Mouse (Mus musculus): Measurements from ENCODE around the gene Hist1h3e. TPM values are rescaled to one million over a fixed set of nuclear protein-coding genes. Genes with fewer than 3 reads are reported as not detected.
A peak's percentile ranks its signal among the peaks of the same experiment; 100 is the strongest.

Hist1h3e gene
- total RNA-seq, 1 experiment from 2014 or later: 54.4 TPM

DNA sequence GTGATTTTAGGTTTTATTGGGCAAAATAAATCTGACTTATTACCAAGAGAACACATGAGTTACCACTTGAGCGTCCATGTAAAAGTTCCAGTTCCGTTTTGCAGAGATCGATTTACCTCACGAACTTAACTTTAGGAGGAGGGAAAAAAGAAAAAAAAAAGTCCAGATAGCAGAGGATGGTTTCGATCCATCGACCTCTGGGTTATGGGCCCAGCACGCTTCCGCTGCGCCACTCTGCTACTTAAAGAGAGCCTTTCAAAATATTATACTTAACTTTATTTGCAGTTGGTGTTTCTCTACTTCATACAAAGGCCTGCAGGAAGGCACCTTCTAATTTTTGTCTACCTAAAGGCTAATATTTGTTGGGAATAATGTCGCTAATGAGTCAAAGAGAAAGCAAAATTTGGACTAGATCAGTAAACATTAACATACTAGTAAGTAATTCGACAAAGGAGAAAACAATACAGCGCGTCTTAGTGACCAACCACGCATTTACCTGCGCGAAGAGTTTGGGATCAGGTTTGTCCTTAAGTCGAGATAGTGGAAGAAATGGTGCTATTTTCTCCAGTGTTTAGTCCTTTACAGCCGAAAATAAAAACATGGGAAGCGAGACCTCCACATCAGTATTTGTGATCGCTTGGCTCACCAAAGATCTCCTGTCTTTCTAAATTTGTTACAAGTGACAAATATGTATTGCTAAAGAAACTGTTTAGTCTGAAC is 31.8 kb downstream of the Hist1h3e start:
- no peak for ATAC-seq (ENCODE audit: extremely low read depth, insufficient number of reproducible peaks, low FRiP score, poor library complexity, severe bottlenecking)

DNA sequence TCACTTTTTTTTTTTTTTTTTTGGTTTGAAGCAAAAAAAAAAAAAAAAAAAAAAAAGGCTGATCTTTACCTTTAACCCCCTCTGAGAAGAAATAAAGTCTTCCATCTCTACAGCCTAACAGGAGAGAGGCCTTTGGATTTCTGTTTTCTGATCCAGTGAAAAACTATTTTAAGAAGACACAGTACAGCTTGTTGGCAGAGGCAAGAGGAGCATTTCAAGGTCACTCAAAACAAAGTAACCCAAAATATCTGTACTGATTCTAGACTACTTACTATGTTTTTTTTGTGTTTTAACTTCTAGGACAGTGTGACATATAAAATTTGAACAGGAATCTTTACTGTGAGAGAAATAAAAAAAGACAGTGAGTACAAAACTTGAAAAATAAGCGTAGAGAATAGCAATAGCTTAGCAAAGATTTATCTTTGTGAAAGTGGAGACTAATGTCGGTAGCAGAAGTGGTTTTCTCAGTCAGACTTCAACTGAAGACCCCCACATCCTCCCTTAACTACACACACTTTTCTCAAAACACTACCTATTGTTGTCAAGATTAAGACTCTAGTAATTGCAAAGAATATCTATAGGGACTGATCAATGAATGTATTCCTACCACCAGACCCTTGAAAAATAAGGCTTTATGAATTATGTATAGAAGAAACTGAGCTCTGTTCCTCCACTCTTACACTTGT is 32.5 kb downstream of the Hist1h3e start:
- ATAC-seq (ENCODE audit: extremely low read depth, insufficient number of reproducible peaks, low FRiP score, poor library complexity, severe bottlenecking): no peak

DNA sequence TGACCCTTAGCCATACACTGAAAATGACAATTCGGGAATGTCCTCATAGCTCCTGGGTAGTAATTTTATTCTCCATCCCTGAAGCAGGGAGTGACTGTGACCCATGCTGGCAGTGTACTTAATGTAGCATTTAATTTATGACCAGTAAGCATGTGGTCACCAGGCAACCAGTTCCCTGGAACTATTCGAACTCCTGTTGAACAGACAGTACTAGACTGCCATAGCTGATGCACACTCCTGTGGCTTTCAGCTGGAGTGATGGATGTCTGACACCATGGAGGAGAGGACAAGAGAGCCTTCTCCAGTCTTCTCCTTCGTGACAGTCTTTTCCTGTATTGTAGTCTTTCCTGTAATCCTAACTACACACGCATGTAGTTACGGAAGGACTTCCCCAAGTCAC is 33.2 kb downstream of the Hist1h3e start:
- no peak for ATAC-seq (ENCODE audit: extremely low read depth, insufficient number of reproducible peaks, low FRiP score, poor library complexity, severe bottlenecking)

DNA sequence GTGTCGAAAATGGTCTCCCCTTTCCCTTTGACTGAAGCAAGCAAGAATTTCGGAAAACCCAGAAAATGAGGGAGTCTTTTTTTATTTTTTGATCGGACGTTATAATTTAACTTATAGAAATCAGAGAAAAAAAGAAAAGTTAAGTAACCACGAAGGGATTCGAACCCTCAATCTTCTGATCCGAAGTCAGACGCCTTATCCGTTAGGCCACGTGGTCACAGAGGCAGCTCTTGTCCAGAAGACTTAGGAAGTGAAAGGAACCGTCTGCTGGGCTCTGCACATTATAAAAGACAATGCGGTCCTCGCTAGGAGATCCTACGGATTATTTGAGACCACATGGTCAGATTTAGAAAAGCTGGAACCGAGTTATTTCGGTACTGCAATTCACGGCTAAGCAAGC is 35.9 kb downstream of the Hist1h3e start:
- peak; percentile 34 for ATAC-seq (ENCODE audit: extremely low read depth, insufficient number of reproducible peaks, low FRiP score, poor library complexity, severe bottlenecking)

DNA sequence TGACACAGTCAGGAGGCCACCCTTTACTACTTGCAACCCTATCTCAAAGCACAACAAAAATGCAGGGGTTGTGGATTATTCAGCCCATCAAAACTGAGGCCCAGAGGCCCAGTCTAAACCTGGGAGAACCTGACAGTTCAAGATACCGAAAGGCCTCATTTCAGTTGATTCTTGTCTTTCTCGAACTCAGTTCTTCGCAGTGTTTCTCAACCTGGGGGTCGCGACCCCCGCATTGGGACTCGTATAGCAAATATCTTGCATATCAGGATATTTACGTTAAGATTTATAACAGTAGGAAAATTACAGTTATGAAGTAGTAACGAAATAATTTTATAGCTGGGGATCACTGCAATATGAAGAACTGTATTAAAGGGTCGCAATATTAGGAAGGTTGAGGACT is 36.3 kb downstream of the Hist1h3e start:
- ATAC-seq (ENCODE audit: extremely low read depth, insufficient number of reproducible peaks, low FRiP score, poor library complexity, severe bottlenecking): no peak

DNA sequence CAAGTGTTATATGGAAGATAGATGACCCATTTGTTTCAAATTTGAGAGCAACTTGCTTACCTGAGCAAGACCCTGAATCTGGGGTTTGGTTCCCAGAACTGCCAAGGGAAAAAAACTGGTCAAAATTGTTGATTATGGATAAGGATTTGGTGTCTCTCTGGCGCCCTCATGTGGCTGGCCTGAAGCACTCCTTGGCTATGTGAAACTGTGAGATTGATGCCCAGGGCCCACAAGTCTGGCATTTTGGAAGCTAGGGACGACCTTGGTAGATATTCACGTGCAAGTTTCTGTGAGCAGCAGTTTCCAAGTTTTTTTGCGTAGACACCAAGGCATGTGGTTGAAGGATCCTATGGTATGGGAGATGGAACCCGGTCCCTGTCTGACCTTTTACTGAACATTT is 37.5 kb downstream of the Hist1h3e start:
- peak; percentile 66; the same call in 1 of the 2 replicates for ATAC-seq (ENCODE audit: extremely low read depth, insufficient number of reproducible peaks, low FRiP score, poor library complexity, severe bottlenecking)

DNA sequence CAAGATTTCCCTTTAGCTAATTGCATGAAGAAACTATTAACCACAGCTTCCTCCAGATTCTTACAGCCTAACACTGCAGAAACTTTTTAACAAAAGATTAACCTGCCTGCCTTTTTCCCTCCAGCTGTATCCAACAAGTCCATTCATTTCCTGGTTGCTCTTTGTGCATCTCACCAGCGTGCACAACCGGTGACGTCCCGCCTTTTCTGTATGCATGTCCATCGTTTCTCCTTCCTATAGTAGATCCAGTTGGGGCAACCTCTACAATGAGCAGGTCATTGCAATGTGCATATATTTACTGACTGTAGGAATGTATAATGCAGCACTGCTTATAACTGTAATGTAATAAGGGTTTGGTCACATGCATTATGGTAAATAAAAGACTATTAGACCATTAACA is 38.2 kb downstream of the Hist1h3e start:
- no peak for ATAC-seq (ENCODE audit: extremely low read depth, insufficient number of reproducible peaks, low FRiP score, poor library complexity, severe bottlenecking)

DNA sequence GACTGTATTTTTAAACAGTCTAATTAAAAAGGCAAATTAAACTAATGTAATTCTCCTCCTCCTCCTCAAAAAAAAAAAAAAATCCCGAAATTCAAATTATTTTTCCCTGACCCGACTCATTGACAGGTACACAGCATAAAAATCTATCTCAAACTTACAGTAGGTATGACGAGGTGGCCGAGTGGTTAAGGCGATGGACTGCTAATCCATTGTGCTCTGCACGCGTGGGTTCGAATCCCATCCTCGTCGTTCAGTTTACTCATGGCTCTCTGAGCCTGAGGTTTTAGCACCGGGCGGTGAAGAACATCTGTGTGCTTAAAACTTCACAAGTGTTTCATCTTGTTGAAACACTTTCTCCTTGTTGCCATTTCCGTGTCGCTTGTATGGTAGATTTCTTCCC is 40.5 kb downstream of the Hist1h3e start:
- ATAC-seq (ENCODE audit: extremely low read depth, insufficient number of reproducible peaks, low FRiP score, poor library complexity, severe bottlenecking): peak; percentile 25; the same call in 1 of the 2 replicates

DNA sequence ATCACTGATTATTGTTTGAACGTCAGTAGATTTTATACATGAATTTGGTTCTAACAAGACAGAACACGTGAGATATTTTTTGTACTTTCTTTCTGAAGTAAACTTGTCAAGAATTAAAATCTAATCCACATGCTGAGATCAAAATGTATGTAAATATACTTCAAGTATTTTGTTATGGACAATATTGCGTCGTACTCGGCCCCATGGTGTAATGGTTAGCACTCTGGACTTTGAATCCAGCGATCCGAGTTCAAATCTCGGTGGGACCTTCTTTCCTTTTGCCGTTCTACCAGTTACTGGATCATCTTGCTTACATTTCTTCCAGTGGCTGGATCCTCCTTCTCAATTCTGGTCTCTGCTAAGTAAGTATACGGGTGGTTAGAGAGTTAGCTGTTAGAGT is 42.8 kb downstream of the Hist1h3e start:
- ATAC-seq (ENCODE audit: extremely low read depth, insufficient number of reproducible peaks, low FRiP score, poor library complexity, severe bottlenecking): peak; percentile 32; the same call in 1 of the 2 replicates

DNA sequence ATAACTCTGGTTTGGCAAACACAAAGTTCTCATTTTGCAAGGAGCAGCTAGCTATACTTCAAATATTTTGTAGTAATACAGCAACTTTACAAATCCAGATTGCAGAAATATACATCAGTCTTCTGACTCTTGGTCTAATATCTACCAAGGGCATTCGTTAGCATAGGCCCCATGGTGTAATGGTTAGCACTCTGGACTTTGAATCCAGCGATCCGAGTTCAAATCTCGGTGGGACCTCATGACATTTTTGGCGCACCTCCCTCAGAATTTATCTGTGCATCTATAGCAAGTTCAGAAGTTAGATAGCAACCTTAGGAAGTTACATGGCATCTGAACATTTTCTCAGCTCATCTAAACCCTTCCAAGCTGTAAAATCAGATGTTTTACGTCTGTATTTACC is 43.3 kb downstream of the Hist1h3e start:
- ATAC-seq (ENCODE audit: extremely low read depth, insufficient number of reproducible peaks, low FRiP score, poor library complexity, severe bottlenecking): peak; percentile 36; the same call in 1 of the 2 replicates

DNA sequence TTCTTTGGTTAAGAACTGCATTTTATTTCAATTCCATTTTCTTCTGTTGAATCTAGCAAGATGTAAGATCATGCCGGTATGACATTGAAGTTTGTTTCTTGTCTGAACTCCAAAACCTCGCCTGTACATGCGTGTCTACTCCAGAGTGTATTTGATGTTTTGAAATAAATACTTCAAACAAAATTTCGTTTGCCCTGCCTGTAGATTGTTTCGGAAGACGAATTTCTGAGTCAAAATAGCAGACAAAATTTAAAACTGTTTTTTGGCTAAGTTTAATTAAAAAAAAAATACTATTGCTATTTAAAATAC is 43.9 kb downstream of the Hist1h3e start:
- ATAC-seq (ENCODE audit: extremely low read depth, insufficient number of reproducible peaks, low FRiP score, poor library complexity, severe bottlenecking): no peak

DNA sequence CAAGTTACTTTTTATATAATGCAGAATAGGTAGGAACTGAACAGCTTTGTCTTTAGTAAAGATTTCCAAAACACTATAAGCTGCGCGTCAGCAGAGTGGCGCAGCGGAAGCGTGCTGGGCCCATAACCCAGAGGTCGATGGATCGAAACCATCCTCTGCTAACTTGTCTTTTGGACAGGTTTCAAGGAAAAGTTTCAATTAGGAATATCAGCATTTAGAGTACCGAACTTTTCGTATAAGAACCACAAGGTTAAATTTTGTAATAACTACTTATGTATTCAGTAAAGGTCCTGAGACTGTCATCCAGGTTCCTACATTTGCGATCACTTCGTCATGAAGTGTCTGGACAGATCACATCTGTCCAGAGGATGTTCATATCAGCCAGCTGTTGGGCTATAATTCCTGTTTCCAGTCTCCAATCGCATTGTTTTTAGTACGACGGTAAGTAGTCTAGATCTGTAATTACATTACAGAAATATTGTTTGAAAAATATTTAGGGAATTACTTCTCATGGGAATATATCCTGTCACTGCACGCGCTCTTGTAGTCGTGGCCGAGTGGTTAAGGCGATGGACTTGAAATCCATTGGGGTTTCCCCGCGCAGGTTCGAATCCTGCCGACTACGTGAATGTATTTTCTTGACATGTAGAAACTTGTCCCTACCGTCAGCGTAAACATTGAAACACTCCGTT is 44.4 kb downstream of the Hist1h3e start:
- peak; percentile 23; the same call in 1 of the 2 replicates for ATAC-seq (ENCODE audit: extremely low read depth, insufficient number of reproducible peaks, low FRiP score, poor library complexity, severe bottlenecking)

DNA sequence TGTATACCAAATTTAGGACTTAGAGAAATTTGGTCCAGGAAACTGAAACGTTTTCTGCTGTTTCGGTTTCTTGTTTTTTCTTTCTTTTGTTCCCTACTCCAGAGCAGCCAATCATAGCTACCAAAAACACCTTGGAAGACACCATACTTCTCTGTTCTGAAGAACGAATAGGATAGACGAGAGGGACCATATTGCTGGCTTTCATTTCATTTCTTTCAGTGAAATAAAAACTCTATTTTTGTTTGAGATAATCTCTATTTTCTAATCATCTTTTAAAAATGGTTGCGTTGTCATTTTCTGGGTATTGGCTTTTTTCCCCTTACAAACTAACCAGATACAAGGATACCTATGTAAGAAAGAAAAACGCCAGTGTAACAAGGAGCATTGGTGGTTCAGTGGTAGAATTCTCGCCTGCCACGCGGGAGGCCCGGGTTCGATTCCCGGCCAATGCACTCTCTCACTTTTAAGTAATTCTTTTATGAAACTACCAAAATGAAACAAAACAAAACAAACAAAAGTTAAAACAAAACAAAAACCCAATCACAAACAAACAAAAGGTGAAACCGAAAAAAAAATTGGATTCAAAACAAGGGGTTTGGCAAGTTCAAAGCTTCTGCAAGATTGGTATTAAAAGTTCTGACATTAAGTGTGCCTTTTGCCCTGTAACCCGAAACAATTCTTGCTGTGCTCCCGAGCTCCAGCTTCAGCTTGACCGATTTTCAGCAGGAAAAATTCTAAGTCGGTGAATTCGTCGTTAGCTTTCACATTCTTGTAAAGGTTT is 45.2 kb downstream of the Hist1h3e start:
- peak; percentile 17; the same call in 1 of the 2 replicates for ATAC-seq (ENCODE audit: extremely low read depth, insufficient number of reproducible peaks, low FRiP score, poor library complexity, severe bottlenecking)

DNA sequence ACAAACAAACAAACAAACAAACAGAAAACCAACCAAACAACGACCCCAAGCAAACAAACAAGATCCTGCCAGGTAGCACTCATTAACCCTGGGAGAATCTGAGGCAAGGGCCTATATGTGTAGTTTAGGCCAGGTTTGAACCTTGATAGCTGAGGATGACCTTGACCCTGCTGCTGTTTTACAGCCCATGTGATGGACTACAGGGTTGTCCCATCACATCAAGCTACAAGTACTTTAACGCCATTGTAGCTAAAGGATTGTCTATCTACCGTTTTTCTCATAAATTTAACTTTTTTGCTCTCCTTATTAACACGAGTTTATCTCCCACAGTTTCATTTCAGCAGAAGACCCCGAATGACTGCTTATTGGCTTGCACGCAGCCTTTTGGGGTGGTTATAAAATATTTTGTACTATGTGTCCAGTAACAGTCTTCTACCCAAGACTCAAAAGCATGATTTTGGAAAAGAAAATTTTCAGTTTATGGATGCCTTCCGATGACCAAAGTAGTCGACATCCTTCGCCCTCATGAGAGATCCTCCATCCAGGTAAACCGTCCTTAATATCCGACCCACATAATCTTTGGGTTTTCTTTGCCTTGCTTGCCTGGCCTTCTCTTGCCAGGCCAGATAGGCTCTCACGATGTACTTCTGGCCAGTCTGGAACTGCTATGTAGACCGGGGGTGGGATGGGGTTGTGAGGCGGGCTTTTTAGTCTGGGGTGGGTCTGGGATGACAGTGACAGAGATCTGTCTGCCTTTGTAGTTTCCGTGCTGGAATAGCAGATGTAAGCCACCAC is 46.1 kb downstream of the Hist1h3e start:
- ATAC-seq (ENCODE audit: extremely low read depth, insufficient number of reproducible peaks, low FRiP score, poor library complexity, severe bottlenecking): no peak

DNA sequence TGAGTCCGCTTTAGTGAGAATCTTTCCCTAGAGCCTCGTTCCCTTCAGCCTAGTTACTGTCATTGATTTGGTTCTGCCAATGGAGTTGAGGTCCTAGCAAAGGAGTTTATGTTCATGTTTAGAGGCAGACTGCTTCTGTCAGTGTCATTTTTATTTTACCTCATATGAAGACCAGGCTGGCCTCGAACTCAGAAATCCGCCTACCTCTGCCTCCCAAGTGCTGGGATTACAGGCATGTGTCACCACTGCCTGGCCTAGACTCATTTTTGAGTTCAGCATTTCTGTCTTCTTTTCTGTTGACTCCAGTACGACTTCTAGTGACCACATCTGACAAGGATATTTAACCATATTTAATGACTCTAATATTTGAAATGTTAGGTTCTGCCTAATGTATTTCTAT is 46.9 kb downstream of the Hist1h3e start:
- ATAC-seq (ENCODE audit: extremely low read depth, insufficient number of reproducible peaks, low FRiP score, poor library complexity, severe bottlenecking): no peak

DNA sequence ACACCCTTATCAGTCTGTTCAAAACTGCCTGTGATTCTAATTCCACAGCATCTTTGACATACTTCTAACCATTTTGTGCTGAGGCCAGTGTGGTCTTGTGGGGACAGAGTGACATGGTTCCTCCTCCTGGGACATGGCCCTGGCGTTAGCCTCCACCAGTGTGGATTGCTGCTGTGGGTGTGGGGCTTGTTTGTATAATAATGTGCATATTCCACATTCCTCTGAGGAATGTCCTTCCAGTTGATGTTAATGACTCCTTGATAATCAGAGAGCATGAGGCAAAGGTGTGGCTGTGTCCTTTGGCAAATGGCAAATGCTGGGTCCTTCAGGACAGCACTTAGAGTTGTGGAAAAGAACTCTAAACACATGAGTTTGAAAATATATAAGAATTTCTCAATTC is 48.7 kb downstream of the Hist1h3e start:
- ATAC-seq (ENCODE audit: extremely low read depth, insufficient number of reproducible peaks, low FRiP score, poor library complexity, severe bottlenecking): no peak
